Mouse (Mus musculus): ENCODE results near the gene Spin2-ps6. TPM values are rescaled to one million over a fixed set of nuclear protein-coding genes. Genes with fewer than 3 reads are reported as not detected.
"Not testable (repeated sequence)": the region's sequence is repeated elsewhere in the genome, so short reads cannot be mapped to it uniquely, and the experiment has no call there.

The Spin2-ps6 gene
- polyA plus RNA-seq (2012; ENCODE audit: insufficient read depth, insufficient read length, missing spikeins), result not detected in 2 replicates

DNA sequence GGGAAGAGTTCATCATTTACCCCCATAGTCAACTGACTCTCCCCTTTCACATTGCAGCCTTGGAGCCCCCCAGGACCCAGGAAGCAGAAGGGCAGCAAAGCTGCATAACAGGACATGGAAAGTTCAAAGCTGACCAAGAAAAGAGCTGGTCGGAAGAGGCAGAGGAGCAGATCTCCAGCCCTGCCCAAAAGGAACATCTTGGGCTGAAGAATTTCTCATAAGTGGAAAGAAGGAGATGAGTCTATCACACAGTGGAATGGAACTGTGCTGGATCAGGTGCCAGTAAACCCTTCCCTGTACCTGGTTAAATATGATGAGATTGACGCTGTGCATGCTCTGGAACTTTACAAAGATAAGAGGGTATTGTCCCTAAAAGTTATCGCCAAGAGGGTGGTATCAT is at the start of gene Spin2-ps6:
Gene Spin2-ps6 (plus strand): TSS at position 301 of the 400 bp plus-strand sequence.
- not testable (repeated sequence) for H3K4me3 ChIP-seq (ENCODE audit: insufficient read depth, low read length); H3K27ac ChIP-seq (ENCODE audit: insufficient read depth, low read depth, low read length); H3K4me1 ChIP-seq (ENCODE audit: control insufficient read depth, insufficient read depth, low read length)

Other genes with a start within 250 kb of the Spin2-ps6 start
- not detected in 2 replicates for gene Btbd35f12, start 78.5 kb downstream of the Spin2-ps6 start, polyA plus RNA-seq (2012; ENCODE audit: insufficient read depth, insufficient read length, missing spikeins)